Mouse (Mus musculus) mesoderm, embryonic 11.5 days (tissue): ENCODE results near the gene Acsbg2.
"Not testable (repeated sequence)": the region's sequence is repeated elsewhere in the genome, so short reads cannot be mapped to it uniquely, and the experiment has no call there.

ENCODE experiments used
- DNase-seq: peaks from one replicate; pipeline ENCODE4 v3.0.0-alpha.2; 2012; ENCODE audit warnings: low read depth, low spot score

Acsbg2 gene

GRCm38 (mm10) chr17:56874237-56874636 lies at the start of gene Acsbg2:
Gene Acsbg2 (minus strand): TSS chr17:56874447.
- DNase-seq: no peak

DNA sequence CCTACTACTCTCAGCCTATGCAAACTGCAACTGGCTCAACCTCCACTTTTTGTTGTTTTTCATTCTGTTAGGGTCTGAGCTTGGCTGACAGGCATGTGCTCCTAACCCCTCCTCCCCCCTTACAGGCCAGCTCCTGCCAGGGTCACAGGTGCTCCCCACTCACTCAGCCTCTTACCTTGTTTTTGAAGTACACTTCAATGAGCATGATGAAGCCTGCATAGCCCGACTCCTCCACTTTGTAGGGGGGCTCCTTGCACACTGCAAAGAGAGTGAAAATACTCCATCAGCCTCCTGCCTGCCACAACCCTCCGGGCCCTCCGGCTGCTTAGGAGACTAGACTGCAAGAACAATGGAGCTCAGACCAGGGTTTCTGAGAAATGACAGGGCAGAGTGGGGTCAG lies 45.5 kb upstream of the Acsbg2 start:
- no peak for DNase-seq

DNA sequence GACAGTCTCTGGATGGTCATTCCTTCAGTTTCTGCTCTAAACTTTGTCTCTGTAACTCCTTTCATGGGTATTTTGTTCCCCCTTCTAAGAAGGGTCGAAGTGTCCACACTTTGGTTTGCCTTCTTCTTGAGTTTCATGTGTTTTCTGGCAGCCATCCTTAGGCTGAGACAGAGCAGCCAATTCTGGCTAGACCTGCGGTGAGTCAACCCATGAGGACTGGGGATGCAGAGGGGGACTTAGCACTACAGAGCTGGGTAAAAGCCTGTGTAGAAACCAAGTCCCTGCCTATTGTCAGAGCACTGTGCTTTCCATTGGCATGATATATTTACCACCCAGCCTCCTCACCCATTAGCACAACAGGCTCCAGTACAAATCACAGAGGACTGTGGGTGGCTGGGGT lies 42.9 kb upstream of the Acsbg2 start:
- no peak for DNase-seq

DNA sequence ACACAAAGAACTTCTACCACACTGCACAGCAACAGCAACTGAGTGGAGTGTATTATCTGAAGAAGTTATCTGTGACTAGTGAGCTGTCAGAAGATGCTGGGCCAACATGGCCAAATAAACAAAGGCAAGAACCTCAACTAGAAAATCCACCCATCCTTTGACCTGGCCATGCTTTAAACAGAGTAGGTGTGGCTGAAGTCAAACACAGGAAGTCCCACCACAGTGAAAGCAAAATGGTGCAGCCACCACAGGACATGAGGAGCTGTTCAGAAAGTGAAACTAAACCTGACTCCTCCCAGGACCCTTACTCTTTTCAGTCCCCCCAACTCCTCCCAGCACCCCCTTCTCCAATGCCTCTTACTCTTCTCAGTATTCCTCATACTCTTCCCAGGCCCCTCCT lies 39.2 kb upstream of the Acsbg2 start:
- DNase-seq: no peak

- DNase-seq: no peak
Observed at GRCm38 (mm10) chr17:56913023-56913422, 38.8 kb upstream of the Acsbg2 start.

- DNase-seq: not testable (repeated sequence)
Observed at GRCm38 (mm10) chr17:56909764-56910163, 35.5 kb upstream of the Acsbg2 start.

GRCm38 (mm10) chr17:56907887-56908286 lies 33.6 kb upstream of the Acsbg2 start:
- no peak for DNase-seq

DNA sequence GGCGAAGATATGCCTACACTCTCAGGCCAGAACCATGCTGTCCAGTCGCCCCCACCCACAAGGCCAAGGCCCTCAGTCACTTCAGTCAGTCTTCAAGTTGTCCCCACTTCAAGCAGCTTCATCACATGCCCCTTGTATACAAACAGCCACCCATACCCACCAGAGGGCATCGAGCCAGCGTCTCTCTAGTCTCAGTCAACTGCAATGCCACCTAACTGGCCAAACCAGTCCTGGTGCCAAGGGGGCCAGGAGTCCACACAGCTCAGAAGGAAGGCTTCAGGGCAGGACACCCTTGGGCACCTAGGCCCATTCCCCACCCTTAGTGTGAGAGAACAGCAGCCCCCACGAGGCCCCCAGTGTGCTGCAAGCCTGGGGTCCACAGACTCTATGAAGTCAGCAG lies 32.8 kb upstream of the Acsbg2 start:
- no peak for DNase-seq

- DNase-seq: no peak
Observed at GRCm38 (mm10) chr17:56906166-56906565, 31.9 kb upstream of the Acsbg2 start.

DNA sequence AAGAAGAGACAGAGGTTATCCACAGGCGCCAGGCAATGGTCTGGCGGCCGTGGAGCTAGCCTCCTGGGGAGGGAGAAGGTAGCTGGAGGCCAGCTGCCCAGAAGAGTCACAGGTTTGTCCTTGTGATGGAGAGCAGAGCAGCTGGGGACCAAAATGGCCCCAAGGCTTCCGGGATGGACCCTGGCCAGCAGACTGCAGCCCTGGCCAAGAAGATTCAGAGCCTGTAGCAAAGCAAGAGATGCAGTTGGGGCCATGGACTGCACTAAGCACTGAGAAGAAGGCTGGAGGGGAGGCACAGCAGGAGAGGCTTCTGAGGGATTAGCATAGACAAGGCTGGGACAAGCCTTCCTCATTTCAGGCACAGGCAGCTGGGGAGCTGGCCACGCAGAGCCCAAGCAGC lies 28.5 kb upstream of the Acsbg2 start:
- no peak for DNase-seq

GRCm38 (mm10) chr17:56897630-56898195 lies 23.5 kb upstream of the Acsbg2 start:
- DNase-seq: peak; percentile 78

- DNase-seq: no peak
Observed at GRCm38 (mm10) chr17:56896513-56897129, 22.4 kb upstream of the Acsbg2 start.

DNA sequence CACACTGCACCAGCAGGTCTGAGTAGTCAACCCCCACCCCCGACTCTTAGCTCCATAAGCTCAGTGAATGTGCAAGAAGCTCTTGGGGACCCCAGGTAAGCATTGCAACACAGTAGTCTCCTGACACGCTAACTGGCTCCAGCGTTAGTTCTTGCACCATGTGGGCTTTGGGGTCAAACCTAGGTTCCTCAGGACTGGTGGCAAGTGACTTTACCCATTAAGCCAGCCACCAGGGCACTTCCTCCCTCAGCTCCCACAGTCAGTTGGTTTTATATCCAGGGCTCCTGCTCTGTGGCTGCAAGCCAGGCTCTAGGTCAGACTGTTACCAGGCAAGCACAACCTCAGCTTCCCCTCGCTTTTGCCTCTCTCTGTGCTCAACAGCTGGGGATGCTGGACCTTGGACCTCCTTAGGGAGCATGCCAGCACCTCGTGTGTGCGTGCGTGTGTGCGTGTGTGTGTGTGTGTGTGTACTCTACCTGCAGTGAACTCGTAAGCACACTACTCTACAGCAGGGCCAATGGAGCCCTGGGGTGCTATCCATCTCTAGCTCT lies 21.2 kb upstream of the Acsbg2 start:
- DNase-seq: no peak

DNA sequence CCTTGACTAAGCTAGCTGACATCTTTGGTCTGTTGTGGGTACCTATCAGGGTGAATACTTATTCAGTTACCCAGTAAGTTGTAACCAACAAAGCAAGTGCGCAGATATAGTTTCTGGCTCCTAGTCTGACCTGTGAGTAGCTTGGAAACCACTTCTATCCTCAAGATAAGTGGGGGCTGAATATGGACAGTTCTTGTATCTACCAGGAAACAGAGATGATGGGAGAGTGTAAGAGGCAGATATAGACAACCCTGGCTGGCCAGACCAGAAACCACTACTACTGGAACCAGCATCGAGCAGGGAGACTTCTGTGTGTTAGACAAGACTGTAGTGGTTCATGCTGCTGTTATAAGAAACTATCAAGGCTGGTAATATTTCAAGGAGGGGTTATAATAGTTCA lies 15.8 kb upstream of the Acsbg2 start:
- DNase-seq: no peak

DNA sequence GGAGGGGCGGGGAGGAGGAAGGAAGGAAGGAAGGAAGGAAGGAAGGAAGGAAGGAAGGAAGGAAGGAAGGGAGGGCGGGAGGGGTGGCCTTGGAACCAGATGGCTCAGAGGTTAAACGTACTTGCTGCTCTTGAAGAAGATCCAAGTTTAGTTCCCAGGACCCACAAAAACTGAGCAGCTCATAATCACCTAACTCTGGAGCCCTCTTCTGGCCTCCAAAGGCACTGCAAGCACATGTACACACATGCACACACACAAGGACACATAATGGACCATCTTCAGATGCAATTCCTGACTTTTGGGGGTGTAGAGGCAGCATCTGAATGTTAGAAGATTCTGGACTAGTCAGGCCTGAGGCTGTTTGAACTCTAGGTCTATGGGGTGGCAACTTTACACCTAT lies 13.8 kb upstream of the Acsbg2 start:
- DNase-seq: no peak

DNA sequence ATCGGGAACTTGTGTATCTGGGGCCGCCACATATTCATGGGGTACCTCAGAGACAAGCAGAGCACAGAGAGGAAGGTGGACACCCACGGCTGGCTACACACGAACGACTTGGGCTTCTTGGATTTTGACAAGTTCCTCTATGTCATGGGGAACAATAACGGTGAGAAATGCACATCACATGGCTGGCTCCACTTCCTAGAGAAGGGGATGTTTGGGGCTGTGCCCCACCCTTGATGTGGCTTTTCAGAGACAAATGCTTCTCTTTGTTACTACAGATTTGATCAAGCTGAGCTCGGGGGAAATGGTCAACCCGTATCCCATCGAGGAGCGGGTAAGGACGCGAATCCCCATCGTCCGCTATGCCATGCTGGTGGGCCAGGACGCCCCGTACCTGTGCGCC lies 10.6 kb upstream of the Acsbg2 start:
- no peak for DNase-seq

DNA sequence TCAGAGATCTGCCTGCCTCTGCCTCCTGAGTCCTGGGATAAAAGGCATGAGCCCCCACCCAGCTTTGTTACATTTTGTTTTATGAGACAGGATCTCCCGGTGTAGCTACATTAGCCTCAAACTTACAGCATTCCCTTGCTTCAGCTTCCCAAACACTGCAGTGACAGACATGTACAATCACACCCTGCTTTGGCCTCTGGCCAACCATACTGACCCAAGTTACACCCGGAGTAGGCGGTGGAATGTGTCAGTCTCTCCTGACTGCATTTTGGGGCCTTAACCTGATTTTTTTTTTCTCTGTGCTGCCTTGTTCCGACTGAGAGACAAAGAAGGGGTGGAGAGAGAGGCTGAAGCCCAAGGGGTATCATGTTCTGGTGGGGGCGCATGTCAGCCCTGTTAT lies 10.1 kb upstream of the Acsbg2 start:
- DNase-seq: no peak

DNA sequence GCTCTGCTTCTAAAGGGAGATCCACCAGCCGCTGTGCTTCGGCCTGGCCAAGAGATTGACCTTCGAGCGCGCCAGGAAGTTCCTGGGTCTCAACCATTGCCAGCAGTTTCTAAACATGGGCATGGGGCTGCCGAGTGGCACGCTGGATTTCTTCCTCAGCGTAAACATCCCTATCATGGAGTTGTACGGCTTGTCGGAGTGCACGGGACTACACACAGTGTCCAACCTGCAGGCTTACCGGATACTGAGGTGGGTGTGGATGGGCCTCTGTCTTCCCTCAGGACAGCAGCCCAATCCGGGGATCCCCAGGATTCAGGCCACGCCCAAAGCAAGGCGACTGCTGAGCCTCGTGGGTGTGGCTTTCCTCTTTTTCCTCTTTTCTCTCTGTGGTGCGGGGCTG lies 9.4 kb upstream of the Acsbg2 start:
- no peak for DNase-seq

DNA sequence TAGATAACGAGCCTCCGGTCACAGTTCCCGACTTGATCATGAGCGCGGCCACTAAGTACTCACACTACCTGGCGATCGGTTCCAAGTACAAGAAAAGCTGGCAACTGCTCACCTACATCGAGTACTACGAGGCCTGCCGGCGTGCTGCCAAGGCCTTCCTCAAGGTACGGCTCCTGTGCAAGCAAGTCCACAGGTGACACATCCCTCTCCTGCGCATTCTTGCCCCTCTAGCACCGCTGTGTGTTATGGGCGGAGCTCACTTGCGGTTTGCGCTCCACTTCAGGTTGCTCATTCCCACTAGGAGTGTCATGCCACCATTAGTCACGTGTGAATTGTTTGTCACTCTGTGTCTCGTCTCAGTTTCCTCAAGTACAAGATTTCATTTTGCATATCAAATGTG lies 3.2 kb upstream of the Acsbg2 start:
- DNase-seq: no peak

- no peak for DNase-seq
Observed at GRCm38 (mm10) chr17:56876981-56877380, 2.7 kb upstream of the Acsbg2 start.

- DNase-seq: no peak
Observed at GRCm38 (mm10) chr17:56876465-56876864, 2.2 kb upstream of the Acsbg2 start.

DNA sequence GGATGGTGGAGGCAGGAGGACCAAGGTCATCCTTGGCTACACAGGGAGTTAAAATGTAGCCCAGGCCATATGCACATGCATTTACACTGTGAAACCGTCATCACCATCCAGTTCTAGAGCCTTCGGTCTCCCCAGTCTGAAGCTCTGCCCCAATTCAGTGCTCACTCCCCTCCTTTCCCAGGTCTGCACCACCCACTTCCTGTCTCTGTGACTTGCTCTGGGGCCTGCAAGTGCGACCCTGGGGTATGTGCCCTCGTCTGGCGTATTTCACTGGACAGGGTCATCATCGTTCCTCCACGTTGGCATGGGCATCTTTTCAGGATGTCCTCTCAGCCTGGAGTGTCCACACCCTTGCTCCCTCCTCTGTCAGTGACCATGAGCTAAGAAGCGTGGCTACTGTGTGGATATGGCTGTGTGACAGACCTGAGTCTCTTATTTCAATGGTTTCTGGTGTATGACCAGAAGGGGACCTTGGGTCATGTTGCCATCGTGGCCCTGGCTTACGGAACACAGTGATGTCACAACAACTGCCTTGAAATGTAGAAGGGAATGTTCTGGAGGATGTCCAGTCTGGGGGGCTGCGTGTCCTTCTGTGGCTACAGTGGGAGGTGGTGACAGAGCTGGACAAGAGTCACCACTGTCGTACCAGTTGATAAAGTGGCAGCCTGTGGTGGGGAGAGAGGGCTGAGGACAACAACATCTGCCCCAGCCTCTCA lies 847 bp upstream of the Acsbg2 start, which contains the start of gene 1700061G19Rik:
1700061G19Rik (plus strand) TSS at position 542 of the 716 bp plus-strand sequence.
- no peak for DNase-seq

DNA sequence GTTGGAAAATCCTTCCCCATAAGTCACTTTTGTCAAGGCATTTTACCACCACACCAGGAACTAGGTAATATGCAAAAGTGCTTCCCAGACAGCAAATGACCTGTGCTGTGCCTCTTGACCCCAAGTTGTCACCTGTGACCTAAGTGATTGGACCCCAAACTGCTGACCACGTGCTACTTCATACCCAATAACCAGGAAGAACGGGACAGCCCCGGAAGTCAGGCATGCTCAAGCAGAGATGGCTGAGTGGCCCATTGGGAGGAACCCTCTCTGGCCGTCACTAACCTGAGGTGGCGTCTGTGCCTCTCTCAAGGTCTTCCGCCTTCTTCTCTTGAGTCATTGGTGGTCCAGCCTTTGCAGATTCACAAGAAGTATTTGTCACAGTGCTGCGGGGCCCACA lies 1.7 kb downstream of the Acsbg2 start:
- no peak for DNase-seq
